Mouse (Mus musculus): ENCODE measurements around the gene Cnbd2. TPM values are rescaled to one million over a fixed set of nuclear protein-coding genes. Genes with fewer than 3 reads are reported as not detected.

Cnbd2 gene
- polyA plus RNA-seq (2014; fragmentation: Illumina TruSeq; extraction: RNeasy Lipid Tissue Mini Kit (QIAGEN cat#74804); ENCODE audit: low read depth, low replicate concordance), result 0.58 TPM

DNA sequence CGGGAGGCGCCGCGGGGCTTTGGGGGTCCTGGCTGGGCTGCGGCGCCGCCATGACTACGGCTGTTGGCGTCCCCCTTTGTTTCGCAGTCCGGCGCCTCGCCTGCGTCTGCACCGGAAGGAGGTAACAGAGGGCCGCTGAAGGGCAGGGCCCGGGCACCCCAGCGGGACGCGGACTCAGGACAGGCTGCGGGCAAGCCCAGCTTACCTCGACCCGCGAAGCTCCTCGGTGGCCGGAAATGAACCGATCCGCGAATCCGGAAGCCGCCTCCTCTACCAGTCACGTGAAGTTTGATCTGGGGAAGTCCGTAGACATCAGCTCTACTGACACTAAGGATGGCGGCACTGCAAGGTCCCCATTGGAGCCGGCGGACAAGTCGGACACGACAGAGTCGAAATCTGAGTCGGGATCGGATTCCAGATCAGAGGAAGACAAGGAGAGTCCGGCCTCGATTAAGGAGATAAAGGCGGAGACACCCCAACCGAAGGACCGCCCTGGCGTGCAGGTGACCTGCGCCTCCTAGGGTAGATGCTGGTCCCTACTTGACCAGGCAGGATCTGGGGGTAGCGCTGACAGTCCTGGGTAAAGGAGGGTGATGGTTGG is at the start of gene Cnbd2, which contains the start of gene Scand1:
Cnbd2 (plus strand) TSS at position 3 of the 601 bp plus-strand sequence.
Scand1 (minus strand) TSS at position 408 of the 601 bp plus-strand sequence.

DNA sequence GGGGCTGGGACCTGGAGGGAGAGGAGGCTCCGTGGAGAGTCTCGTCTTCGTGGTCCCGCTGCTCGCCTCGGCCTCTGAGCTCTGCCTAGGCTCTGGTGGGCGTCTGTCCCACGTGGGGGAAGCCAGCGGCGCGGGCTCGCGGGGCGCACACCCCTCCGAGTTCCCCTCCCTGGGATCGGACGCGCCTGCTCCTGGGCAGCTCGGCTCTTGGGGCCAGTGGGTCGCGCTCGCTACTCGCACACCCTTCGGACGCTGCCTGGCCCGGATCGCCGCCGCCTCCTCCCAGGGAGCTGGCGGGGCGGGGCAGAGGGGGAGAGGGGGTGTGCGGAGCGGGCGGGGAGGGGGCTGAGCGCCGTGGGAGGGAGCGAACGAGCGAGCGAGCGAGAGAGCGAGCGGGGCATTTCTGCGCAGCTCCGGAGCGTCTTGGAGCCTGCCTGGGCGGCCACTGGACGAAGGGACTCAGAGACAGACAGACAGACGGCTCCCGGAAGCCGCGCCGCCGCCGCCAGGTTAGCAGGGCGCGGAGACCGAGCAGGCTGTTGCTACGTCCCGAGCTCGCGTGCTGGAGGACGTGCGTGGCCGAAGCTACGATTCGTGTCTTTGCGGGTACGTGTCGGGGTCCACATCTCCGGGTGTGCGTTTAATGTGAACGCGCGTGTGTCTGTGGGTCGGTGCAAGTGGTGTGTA is 108.7 kb downstream of the Cnbd2 start, which contains the start of gene Epb41l1:
Epb41l1 (plus strand) TSS at position 216 of the 687 bp plus-strand sequence.

Other genes with a start within 250 kb of the Cnbd2 start
- 0.29 TPM for gene Spag4, start 247.1 kb upstream of the Cnbd2 start, polyA plus RNA-seq (2014; fragmentation: Illumina TruSeq; extraction: RNeasy Lipid Tissue Mini Kit (QIAGEN cat#74804); ENCODE audit: low read depth, low replicate concordance)
- gene Cpne1, start 200.3 kb upstream of the Cnbd2 start, polyA plus RNA-seq (2014; fragmentation: Illumina TruSeq; extraction: RNeasy Lipid Tissue Mini Kit (QIAGEN cat#74804); ENCODE audit: low read depth, low replicate concordance), result 21.6 TPM
- 4.4 TPM for gene Rbm12, start 200.3 kb upstream of the Cnbd2 start, polyA plus RNA-seq (2014; fragmentation: Illumina TruSeq; extraction: RNeasy Lipid Tissue Mini Kit (QIAGEN cat#74804); ENCODE audit: low read depth, low replicate concordance)
- 3.5 TPM for gene Gm28036, start 185.2 kb upstream of the Cnbd2 start, polyA plus RNA-seq (2014; fragmentation: Illumina TruSeq; extraction: RNeasy Lipid Tissue Mini Kit (QIAGEN cat#74804); ENCODE audit: low read depth, low replicate concordance)
- gene Romo1, start 168.3 kb upstream of the Cnbd2 start, polyA plus RNA-seq (2014; fragmentation: Illumina TruSeq; extraction: RNeasy Lipid Tissue Mini Kit (QIAGEN cat#74804); ENCODE audit: low read depth, low replicate concordance), result 9.2 TPM
- 92.7 TPM for gene Nfs1, start 168.1 kb upstream of the Cnbd2 start, polyA plus RNA-seq (2014; fragmentation: Illumina TruSeq; extraction: RNeasy Lipid Tissue Mini Kit (QIAGEN cat#74804); ENCODE audit: low read depth, low replicate concordance)
- 230 TPM for gene Rbm39, start 132.1 kb upstream of the Cnbd2 start, polyA plus RNA-seq (2014; fragmentation: Illumina TruSeq; extraction: RNeasy Lipid Tissue Mini Kit (QIAGEN cat#74804); ENCODE audit: low read depth, low replicate concordance)
- gene Phf20, start 115.8 kb upstream of the Cnbd2 start, polyA plus RNA-seq (2014; fragmentation: Illumina TruSeq; extraction: RNeasy Lipid Tissue Mini Kit (QIAGEN cat#74804); ENCODE audit: low read depth, low replicate concordance), result 4.8 TPM
- gene Scand1, start 405 bp downstream of the Cnbd2 start, polyA plus RNA-seq (2014; fragmentation: Illumina TruSeq; extraction: RNeasy Lipid Tissue Mini Kit (QIAGEN cat#74804); ENCODE audit: low read depth, low replicate concordance), result not detected
- gene Epb41l1, start 108.6 kb downstream of the Cnbd2 start, polyA plus RNA-seq (2014; fragmentation: Illumina TruSeq; extraction: RNeasy Lipid Tissue Mini Kit (QIAGEN cat#74804); ENCODE audit: low read depth, low replicate concordance), result 0.50 TPM
- 4.0 TPM for gene Aar2, start 235.3 kb downstream of the Cnbd2 start, polyA plus RNA-seq (2014; fragmentation: Illumina TruSeq; extraction: RNeasy Lipid Tissue Mini Kit (QIAGEN cat#74804); ENCODE audit: low read depth, low replicate concordance)